Mouse (Mus musculus): Measurements from ENCODE around the gene Clpb.

Clpb gene

DNA sequence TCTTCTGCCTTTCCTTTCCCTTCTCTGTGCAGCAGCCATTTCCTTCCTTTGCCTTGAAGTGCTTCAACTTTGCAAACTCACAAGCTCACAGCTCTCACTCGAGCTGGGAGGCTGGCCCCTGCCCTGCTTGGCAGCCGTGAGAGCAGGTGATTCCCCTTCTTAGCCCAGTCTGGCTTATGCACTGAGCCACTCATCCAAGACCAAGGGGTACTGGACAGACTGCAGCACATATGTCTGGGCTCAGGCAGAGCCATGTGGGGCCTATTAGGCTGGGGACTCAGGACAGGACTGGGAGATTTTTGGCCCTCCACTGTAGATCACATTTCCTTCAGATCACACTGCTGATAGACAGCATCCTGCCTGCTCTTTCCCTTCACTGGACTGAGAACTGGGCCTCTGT lies 10.1 kb downstream of the Clpb start:
- DNase-seq (ENCODE audit: low read depth, low spot score): no peak

DNA sequence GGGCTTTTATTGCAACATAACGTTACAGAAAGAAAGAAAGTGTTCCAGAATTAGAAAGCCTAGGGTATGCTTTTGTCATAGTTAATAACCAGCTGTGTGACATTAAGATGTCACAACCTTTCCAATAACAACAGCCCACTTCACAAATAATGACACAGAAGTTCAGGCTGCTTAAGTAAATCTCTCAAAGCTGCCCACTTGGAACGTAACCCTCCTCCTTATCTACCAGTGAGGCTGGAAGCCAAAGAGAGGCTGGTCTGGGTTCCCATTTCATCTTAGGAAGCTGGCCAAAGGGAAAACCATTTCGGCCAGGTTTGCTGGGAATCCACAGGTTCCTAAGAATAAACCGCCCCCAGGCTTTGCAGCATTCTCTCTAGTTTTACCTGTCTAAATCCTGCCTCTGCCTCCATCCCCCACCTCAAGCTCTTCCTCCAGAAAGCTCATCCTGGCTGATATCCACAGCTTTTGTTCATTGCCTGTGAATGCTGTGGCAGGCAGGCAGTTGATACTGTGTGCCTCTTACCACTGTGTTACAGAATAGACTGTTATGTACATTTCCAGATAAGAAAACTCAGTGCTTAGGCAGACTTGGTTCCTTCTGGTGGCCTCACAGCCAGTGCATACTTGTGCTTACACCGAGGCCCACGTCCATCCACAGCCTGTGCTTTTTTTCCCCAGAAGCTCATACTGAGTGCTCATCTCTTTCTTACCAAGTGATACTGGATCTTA lies 12.8 kb downstream of the Clpb start:
- DNase-seq (ENCODE audit: low read depth, low spot score): no peak

DNA sequence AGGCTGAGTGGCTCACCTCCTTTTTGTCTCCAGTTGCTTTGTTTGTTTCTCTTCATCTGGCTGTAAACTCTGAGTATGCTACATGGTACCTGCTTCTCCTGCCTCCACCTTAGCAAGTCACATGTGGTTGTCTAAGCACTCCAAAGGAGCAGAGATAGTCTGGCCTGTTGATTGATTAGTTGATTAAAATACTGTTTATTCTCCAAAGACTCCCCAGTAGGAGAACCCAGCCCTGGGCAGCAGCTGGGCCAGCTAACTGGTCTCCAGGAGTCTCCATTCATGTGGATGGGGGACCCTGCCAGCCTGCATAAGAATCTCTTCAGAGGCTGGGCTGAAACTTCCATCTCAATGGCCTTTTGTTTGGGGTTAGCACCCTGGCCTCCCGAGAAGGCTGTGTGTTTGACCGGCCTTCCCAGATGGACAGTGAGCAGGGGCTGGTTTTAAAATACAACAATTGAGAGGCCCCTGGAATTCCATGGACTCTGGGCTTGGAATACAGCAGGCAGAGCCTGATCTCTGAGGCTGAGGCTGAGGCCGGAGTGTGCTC lies 13.4 kb downstream of the Clpb start:
- no peak for DNase-seq (ENCODE audit: low read depth, low spot score)

DNA sequence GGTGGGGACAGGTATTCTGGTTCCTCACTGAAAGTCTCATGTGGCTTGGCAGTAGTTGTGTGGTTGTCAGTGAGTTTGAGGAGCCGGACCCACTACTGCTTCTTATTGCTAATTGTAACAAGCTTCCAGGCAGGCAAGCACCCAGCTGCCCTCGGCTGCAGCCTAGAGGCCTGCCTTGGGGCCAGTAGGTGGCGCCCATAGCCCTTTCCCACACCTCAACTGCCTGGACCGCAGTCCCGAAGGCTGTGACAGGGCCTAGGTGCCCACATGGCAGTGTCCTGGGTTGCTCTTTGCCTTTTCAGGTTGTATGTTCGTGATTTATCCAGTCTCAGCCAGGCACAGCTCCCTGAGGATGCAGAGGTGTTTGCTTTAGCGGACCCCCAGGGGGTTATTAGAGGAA lies 16.2 kb downstream of the Clpb start:
- DNase-seq (ENCODE audit: low read depth, low spot score): no peak

DNA sequence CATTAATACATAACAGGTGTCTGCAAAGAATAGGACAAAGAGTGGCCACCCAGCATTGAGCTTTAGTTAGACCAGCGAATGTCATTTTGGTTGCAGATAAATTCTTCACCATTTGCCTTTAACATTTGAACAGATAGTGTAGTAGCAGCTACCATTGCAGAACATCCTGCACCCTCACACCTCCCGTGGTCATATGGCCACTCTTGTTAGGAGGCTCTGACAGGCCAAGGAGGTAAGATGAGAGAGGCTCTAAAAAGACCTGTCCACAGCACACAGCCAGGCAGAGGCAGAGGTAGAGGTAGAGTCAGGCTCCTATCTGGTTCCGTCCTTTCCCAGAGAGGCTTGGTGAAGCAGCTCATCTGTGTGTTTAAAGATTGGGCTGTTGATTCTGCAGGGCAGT lies 17.5 kb downstream of the Clpb start:
- no peak for DNase-seq (ENCODE audit: low read depth, low spot score)

DNA sequence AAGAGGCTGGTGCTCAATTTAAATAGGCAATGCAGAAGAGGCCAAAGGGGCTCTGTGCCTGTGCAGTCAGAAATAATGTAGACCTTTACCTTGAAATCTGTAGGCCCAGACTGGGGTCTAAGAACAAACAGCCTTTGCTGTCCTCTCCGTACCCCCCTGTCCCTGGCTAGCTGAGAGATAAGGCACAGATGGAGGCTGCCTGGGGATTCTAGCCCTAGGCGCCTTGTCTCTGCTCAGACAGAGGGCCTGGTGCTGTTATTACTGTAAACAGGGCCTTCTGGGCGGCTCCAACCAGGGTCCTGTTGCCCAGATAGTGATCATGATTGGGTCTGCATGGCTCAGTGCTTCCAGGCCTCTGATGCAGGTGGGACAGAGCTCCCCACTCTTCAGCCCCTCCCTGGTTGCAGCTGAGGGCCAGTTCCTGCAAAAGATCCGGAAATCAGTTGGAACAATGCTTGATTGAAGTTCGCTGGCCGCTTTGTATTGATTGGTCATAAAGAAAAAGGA lies 18.2 kb downstream of the Clpb start:
- DNase-seq (ENCODE audit: low read depth, low spot score): no peak

DNA sequence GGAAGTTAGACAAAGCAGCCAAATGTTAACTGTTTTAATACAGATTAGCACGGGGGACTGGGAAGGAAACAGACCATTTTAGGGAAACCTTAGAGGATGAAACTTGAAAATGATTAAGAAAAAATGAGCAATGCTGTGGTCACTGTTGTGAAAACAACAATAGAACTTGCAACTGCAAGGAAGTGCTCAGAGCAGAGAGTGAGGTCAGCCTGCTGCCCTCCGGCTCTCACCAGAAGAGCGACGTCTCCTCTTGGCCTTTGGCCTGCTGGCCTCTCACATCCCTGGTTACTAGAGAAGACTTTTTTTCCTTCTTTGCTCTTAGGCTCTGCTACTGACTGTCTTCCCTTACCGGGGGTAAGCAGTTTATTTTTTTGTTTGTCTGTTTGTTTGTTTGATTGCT lies 19.5 kb downstream of the Clpb start:
- no peak for DNase-seq (ENCODE audit: low read depth, low spot score)

DNA sequence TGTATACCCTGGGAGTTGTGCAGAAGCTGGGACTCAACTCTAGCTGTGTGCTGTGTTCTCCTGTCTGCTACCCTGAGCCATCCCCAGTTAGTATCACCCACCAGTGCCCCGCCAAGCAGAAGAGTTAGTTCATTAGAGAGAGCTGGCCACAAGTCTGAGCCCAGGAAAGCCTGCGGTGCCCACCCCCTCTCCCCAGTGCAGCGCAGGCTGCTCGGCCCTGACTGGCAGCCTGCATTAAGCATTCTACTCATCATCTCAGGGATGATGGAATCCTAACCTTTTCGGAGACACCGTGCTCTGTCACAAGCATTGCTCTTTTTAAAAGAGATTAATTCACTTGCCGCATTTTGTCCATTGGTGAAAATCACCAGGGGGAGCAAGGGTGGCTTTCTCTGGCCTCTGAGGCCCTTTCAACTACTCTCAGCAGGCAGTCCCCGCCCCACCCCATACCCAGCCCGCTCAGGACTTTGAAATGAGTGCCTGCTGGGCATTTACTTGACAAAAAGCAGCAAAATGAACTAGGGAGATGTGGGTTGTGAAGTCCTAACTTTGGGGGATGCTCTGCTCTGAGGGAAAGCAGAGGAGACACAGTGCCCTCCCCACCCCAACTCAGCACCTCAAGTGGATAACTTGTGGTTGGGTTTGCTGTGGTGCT lies 20.7 kb downstream of the Clpb start:
- no peak for DNase-seq (ENCODE audit: low read depth, low spot score)

DNA sequence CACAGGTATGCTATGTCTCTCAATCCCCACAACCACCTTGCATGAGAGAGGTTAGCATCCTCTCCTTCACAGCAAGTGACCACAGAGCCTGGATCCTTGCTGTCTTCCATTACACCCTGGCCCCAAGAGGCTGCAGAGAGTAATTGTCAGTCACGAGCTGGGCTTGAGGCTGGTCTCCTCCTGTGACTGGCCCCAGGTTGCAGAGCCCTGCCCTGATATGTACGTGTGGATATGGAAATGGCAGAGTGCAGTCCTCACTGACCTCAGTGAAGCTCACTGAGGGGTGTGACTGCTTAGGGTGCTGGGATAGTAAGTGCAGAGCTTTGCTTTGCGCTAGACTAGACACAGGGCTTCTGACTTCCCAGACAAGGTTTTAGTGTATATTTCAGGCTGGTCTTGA lies 21.2 kb downstream of the Clpb start:
- no peak for DNase-seq (ENCODE audit: low read depth, low spot score)

DNA sequence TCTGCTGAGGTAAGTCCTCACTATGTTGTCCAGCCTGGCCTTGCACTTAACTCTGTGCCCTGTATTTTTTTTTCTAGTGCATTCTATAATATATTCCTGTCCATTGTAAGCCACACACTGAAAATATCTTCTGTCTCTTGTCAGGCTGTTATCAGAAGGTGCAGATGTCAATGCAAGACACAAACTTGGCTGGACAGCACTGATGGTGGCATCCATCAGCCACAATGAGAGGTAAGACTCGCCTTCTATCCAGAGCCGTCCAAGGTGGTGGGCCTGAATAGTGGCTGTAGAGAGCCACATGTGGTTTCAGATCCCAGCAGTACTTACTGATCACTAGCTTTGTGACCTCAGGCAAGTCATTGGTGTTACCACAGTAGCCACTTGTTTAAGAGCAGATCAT lies 23.7 kb downstream of the Clpb start:
- DNase-seq (ENCODE audit: low read depth, low spot score): no peak

DNA sequence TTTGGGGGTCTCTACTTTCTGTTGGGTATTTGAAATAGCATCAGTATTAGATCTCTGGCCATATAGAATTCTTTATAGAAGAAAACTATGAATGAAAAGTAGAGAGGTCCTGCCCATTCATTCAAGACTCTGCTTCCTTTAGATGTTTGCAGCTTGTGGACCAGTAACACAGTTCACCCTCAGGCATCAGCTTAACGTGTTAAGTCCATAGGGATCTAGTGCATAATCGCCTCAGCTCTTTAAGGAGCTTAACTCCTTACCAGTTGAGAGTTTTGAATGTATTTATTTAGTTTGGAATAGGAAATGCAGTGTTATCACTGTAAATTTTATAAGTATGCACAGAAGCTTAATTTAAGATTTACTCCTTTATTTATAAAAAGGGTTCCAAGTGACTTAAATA lies 27.0 kb downstream of the Clpb start:
- no peak for DNase-seq (ENCODE audit: low read depth, low spot score)

DNA sequence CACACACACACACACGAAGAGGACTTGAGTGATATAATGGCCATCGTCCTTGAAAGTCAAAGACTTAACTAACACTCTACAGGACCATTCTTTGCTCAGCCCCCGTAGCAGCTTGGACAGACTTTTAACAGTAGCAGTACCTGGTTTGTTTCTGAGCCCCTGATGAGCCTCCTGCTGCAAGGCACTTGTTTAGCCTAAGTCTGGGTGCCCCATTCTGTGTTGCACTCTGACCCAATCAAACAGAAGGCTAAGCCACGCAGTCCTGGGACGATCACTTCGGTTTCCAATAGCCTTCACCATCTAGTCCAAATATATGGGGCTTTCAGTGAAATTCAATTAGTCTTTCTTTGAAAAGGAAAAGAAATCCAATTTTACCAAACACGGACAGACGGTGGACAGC lies 28.4 kb downstream of the Clpb start:
- no peak for DNase-seq (ENCODE audit: low read depth, low spot score)

DNA sequence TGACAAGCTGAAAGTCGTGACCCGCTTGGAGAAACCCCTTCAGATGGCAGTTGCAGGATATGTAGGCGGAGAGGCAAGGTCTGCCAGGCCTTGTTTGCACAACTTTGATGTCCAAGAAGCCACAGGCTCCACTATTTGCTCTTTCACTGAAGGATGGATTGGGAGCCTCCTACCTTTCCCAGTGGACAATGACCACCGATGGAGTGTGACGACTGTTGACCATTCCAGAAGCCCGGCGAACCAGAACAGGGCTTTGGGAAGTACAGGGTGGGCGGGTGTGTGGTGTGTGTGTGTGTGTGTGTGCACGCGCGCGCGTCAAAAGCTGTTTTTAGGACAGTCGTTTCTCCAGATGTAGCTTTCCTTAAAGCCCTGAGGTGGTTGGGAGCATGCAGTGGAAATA lies 29.0 kb downstream of the Clpb start:
- no peak for DNase-seq (ENCODE audit: low read depth, low spot score)

DNA sequence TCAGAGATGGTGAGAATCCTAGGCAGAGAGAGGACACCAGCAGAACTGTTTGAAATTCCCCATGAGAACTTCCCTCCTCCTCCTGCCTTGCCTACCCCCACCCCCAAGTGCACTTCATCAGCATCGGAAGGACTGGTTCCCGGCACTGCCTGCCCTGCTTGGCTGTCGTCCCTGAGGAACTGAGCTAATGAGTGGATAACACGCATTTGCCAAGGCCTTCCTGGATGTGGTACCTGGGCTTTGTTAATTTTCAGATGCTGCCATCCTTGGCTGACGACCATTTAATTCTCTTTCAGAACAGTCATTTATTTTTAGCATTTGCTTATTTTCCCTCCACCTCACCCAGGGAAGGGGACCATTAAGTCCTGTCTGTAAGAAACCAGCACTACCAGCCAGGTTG lies 32.0 kb downstream of the Clpb start:
- no peak for DNase-seq (ENCODE audit: low read depth, low spot score)

DNA sequence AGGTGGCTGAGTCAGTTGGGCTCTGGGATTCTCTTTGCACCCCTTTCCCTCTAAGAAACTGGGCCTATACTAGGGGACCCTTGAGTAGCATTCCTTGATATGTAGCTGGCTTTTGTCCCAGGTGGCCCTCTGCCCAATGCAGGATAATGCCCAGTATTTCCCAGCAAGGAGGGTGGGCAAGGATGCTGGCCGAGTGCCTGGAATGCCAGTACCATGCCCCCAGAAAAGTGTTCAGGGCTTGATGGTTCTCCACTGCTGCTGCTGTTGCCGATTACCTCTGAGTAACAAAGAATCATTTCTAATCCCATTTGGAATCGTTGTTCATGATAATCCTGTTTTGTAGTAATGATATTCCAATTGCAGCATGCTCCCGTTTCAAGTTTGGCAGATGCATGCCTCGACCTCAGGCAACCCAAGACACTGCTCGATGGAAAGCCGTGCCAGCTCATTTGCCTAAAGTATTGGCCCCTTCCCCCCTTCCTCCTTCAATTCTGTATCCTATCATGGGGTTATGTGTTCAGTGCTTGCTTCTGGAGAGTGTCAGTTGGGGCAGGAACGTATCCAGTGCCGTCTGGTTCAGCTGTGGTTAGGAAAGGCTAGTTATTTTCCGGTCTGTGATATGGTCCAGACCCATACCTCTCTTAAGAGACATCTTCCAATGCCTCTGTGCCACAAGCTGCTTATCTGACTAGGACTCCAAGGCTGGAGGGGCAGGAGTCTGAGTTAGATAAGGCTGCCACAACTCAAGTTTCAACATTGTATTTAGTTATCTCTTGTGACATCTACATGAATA lies 33.7 kb downstream of the Clpb start:
- DNase-seq (ENCODE audit: low read depth, low spot score): no peak

DNA sequence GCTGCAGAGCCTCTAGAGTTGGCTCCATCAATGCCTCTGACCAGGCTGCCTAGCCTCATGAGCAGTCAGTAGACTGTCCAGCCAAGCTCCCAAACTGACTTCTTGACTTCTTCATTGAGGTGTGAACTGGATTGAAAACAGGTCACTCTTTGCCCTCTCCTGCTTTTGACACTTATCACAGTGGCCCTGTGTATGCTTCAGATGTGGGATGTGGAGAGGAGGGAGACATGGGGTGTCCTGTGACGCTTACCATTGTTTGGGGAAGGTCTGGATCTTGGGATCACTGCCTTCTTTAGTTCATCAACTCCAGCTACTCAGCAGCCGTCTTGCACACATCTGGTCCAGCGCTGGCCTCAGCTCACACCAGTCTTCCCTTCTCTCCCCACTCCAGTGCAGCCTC lies 36.9 kb downstream of the Clpb start:
- DNase-seq (ENCODE audit: low read depth, low spot score): no peak

DNA sequence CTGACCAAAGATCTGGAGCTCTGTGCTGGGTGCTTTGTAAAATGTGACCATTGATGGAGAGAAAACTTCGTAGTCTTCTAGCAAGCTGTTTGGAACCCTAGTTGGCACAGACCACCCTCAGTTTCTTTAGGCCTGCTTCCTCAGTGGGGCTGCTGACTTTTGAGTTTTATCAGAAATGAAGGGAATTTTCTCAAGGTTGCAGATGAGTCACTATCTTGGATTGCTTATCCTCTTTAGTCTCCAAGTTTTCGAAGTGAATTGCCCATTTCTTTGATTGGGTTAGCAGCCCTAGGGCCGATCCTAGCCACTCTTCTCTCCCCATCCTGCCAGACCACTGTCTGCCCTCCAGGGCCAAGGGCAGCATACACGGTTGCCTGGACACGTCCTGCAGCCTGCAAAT lies 39.3 kb downstream of the Clpb start:
- DNase-seq (ENCODE audit: low read depth, low spot score): no peak

DNA sequence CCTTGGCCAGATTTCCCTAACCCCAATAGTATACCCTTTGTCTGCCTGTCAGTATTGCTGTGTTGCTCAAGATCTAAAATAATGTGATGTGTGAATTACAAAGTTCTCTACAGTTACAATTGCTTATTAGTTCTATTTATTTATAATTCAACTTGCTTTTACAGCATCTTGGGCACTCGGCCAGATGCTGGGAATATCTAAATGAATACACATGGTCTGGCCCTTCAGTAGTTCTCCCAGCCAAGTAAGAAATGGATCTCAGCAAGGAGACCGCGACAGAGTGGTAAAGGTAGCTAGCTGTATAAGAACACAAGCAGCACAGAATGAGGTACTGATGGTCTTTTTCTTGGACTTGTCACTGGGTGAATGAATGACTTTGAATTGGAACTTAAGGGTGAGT lies 46.2 kb downstream of the Clpb start:
- DNase-seq (ENCODE audit: low read depth, low spot score): no peak

DNA sequence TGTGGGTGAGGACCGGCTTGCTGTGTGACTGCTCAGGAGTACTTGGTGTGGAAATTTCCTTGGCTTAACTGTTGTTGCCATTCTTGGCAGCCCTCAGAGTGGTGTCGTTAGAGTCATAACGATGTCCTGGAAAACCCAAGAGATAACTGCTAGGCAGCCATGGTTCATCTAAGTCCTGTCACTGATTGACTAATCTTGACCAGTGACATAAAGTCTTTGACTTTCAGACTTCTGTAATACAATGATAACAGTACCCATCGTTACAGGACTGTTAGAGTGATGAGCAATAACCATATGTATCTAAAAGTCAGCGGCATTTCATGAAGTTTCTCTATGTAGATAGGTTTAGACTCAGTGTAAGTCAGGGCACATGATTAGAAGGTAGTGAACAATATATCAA lies 46.8 kb downstream of the Clpb start:
- DNase-seq (ENCODE audit: low read depth, low spot score): no peak

DNA sequence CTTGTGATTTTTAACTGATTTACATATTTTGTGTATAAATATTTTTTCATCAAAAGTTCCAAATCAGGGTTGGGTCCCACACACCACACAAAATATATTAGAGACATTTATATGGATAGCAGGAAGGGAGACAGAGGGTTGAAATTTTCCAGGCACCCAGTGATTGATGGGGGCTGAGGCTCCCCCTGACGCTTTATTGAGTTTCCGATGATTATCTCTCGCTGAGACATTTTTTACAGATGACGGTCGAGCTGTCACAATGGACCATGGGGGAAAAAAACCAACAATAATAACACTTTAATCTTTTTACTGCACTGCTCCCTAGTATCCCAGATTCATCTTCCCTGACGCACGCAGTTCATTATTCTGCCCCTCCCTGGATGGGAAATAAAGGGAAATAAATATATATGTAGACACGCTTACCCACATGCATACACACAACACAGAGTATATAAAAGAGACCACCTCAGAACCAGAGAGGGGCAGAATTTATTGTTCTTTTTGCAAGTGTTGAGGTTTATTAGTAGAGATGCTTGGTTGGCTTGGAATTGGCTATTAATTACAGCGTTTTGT lies 50.5 kb downstream of the Clpb start:
- DNase-seq (ENCODE audit: low read depth, low spot score): no peak

DNA sequence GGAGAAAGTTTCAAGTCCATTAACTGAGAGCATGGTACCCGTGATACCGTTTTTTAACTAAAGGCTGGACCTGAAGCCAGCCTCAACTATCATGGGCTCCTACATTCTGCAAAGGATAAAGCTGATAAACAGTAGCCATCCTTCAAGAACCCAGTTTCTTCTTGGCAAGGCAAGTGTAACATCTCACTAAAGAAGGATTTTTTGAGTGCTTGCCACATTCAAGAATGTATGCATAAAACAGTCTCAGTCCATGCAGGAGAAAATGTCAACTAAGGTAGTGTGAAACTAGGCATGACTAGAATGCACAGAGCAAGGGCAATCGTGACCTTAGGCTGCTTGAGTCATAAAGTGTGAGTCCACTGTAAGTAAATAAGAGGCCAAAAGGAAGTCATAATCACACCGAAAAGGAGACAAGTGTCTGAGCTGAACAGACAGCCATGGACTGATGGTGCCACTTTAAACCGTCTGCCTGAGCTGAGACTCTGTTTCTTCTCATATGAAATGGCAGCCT lies 51.7 kb downstream of the Clpb start:
- no peak for DNase-seq (ENCODE audit: low read depth, low spot score)

DNA sequence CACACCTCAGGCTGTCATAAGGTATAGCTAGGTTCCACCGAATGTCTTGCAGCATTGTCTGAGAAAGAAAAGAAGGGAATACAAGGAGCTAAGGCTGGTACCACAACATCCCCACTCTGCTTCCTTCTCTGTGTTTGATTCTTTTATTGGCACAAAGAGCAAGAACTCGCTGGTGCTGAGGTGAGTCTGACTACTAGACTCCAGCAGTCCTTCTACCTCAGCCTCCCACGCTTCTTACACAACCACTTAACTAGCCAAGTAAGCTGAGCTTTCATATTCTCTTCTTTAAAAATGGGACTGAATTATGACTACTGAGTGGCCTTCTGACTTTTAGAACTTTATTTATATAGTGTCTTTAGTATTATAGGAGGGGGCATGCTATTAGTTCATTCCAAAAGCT lies 56.9 kb downstream of the Clpb start:
- no peak for DNase-seq (ENCODE audit: low read depth, low spot score)

Data from WW6 (cell line).